Mouse (Mus musculus) liver, embryonic 11.5 days (tissue): ENCODE results near the gene Plpp6. TPM values are rescaled to one million over a fixed set of nuclear protein-coding genes. Genes with fewer than 3 reads are reported as not detected.
"Not testable (repeated sequence)": the region's sequence is repeated elsewhere in the genome, so short reads cannot be mapped to it uniquely, and the experiment has no call there.

ENCODE experiments used
- ATAC-seq: fragments of 200-750 bp; cut with Nextera tagmentation; replicated peaks from 2 replicates; pipeline ENCODE4 v1.8.0; 2017; ENCODE audit warnings: moderate number of reproducible peaks, mild to moderate bottlenecking, moderate TSS enrichment, moderate library complexity; ENCODE audit not compliant: low FRiP score
- DNase-seq: peaks from one replicate; pipeline ENCODE4 v3.0.0-alpha.2; 2017; ENCODE audit warnings: low spot score
- H3K27ac ChIP-seq: fragments of 300-500 bp; sonication (generic); 2 replicates; pipeline ENCODE4 v1.5.1; 2014; ENCODE audit warnings: mild to moderate bottlenecking, low read depth, low read length, control low read depth
- H3K27me3 ChIP-seq: fragments of 300-500 bp; sonication (generic); replicated peaks from 2 replicates; pipeline ENCODE4 v1.6.1; 2014; ENCODE audit warnings: low read length, mixed read lengths; ENCODE audit not compliant: control insufficient read depth, insufficient read depth
- H3K36me3 ChIP-seq: fragments of 300-500 bp; sonication (generic); 2 replicates; pipeline ENCODE4 v1.6.1; 2014; ENCODE audit warnings: mild to moderate bottlenecking, low read length, moderate library complexity, mixed read lengths; ENCODE audit not compliant: control insufficient read depth, insufficient read depth
- H3K4me1 ChIP-seq: fragments of 300-500 bp; sonication (generic); replicated peaks from 2 replicates; pipeline ENCODE4 v1.6.1; 2014; ENCODE audit warnings: low read length, mixed read lengths; ENCODE audit not compliant: control insufficient read depth, insufficient read depth
- H3K4me2 ChIP-seq: fragments of 300-500 bp; sonication (generic); 2 replicates; pipeline ENCODE4 v1.6.1; 2014; ENCODE audit warnings: mild to moderate bottlenecking, control low read depth, moderate library complexity
- H3K4me3 ChIP-seq: fragments of 300-500 bp; sonication (generic); 2 replicates; pipeline ENCODE4 v1.5.1; 2014; ENCODE audit warnings: low read depth, low read length, control low read depth
- H3K9ac ChIP-seq: fragments of 300-500 bp; sonication (generic); 2 replicates; pipeline ENCODE4 v1.6.1; 2014; ENCODE audit warnings: low read depth, low read length, control low read depth
- H3K9me3 ChIP-seq: fragments of 300-500 bp; sonication (generic); 2 replicates; pipeline ENCODE4 v1.6.1; 2016; ENCODE audit warnings: low read length, inconsistent platforms, mixed read lengths; ENCODE audit not compliant: control insufficient read depth
- WGBS: fragments of 180-500 bp; shearing (Covaris S2); extraction: QIAGEN DNeasy Blood & Tissue Kit; methylation state at CpG from one replicate; pipeline ENCODE4 v1.1.7; 2014; 5-methylcytosine and 5-hydroxymethylcytosine counted together
- polyA plus RNA-seq: library from polyadenylated mRNA; unstranded; fragments of >200 nt; fragmentation: Nextera tagmentation; extraction: Ambion mirVana; gene quantifications from 2 replicates; pipeline ENCODE4 v1.2.1, GENCODE M21; 2014

Plpp6 gene
- polyA plus RNA-seq, 1 experiment from 2014 or later: 5.0 TPM

DNA sequence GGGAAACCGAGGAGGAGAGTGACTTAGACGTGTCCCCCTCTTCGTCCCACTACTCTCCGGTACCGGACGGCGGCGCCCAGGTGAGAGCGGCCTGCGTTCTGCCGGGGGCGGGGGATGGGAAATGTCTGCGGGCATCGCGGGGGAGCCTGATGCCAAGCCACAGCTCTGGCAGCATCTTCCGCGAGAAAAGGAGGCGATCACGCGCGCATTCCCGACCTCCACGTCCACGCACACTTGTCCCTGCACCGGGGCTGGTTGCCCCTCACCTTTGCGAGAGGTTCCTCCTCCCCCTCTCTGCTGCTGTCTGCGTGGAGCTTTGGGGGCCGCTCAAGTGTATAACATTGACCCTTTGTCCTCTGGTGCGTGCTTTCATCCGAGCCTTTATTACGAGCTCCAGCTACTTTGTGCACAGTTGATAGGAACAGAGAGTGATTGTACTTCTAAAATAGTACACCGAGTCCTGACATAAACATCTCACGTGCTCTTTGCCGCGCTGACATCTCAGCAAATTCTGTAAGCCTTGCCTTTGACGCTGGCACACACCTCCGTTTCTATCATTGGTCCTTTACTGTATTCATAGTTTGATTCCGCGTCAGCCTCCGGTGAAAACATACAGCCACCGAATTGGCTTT, 27.0 kb downstream of the Plpp6 start:
- ATAC-seq (peak; percentile 37), DNase-seq (no peak)
- H3K9me3 ChIP-seq: no peaks in the 10 kb centered on the region
- peak overlapping the region; percentile 92 for H3K9ac ChIP-seq
- peak overlapping the region; percentile 80 for H3K27ac ChIP-seq
- no peaks in the 10 kb centered on the region for H3K27me3 ChIP-seq
- H3K36me3 ChIP-seq: peaks cover 10% of the 10 kb centered on the region; the same call in 1 of the 2 replicates
- WGBS: under 1% methylated on average over 38 of the region's 41 CpGs
- H3K4me1 ChIP-seq: peaks cover 12% of the 10 kb centered on the region
- peak overlapping the region; percentile 86 for H3K4me2 ChIP-seq
- peak overlapping the region; percentile 84 for H3K4me3 ChIP-seq

DNA sequence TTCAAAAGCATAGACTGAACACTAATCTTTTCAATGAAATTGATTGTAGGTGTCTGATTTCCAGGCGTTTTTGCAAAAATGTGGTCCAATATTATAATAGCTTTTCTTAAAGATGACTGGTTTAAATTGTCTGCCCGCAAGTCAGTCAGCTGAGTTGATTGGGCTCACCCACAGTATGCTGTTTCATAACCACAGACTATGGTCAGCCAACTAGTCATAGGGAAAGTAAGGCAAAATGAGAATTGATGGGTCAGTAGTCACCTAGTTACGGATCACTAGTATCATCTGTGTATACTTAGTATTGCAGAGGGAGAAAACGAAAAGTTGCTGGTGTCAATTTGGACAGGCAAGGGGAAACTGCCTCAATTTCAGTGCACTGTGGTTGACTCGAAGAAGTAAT, 27.6 kb downstream of the Plpp6 start:
- ATAC-seq: no peak
- Histone ChIP-seq H3K27me3 (no peaks in the 10 kb centered on the region), H3K27ac (0 out of 2 replicates have a peak overlapping the region, but pooled peaks have one; percentile 80), H3K9ac (peak overlapping the region; percentile 92), H3K4me2 (peak overlapping the region; percentile 86), H3K9me3 (no peaks in the 10 kb centered on the region), H3K4me1 (peaks cover 12% of the 10 kb centered on the region), H3K4me3 (peak overlapping the region; percentile 84), H3K36me3 (peaks cover 10% of the 10 kb centered on the region; the same call in 1 of the 2 replicates)
- no peak for DNase-seq
- WGBS: 60% methylated on average over 5 of the region's 5 CpGs

DNA sequence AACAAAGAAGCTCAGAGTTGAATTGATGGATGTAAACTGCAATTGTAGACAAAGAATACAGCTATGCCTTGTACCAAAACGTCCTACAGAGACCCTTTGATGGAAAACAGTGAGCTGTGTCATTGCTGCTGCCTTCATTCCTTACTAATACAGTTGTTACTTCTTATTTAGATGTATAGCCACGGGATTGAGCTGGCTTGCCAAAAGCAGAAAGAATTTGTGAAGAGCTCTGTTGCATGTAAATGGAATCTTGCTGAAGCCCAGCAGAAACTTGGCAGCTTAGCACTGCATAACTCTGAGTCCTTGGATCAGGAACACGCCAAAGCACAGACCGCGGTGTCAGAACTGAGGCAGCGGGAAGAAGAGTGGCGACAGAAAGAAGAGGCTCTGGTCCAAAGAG, 31.1 kb downstream of the Plpp6 start:
- 89% methylated on average over 7 of the region's 7 CpGs for WGBS
- Histone ChIP-seq H3K4me1 (peaks cover 9% of the 10 kb centered on the region), H3K27ac (no peak overlapping the region), H3K36me3 (peaks cover 14% of the 10 kb centered on the region), H3K4me2 (no peak overlapping the region), H3K4me3 (no peak overlapping the region), H3K9ac (no peak overlapping the region), H3K27me3 (no peaks in the 10 kb centered on the region), H3K9me3 (no peaks in the 10 kb centered on the region)
- no peak for DNase-seq
- no peak for ATAC-seq

DNA sequence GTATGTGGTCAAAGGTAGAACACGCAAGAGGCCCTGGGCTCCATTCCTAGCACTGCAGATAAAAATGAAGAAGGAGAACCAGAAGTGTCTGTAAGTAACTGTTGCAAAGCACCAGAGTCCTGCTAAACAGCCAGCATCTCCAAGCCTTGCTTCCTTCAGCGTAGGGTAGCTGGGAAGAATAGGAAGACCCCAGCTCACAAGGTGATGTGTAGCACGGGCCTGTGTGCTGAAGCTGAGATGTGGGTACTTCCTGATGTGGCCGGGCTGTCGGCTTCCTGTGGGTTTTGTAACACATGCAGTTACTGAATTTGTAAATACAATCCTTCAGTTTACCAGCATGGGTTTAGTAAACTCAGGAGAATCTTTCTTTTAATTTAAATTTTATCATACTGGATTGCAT, 31.6 kb downstream of the Plpp6 start:
- peaks cover 17% of the 10 kb centered on the region for H3K36me3 ChIP-seq
- no peak overlapping the region for H3K4me2 ChIP-seq
- ATAC-seq: no peak
- no peaks in the 10 kb centered on the region for H3K27me3 ChIP-seq
- 69% methylated on average over 5 of the region's 5 CpGs for WGBS
- no peak overlapping the region for H3K27ac ChIP-seq
- H3K9ac ChIP-seq: no peak overlapping the region
- peaks cover 9% of the 10 kb centered on the region for H3K4me1 ChIP-seq
- no peak overlapping the region for H3K4me3 ChIP-seq
- no peaks in the 10 kb centered on the region for H3K9me3 ChIP-seq
- no peak for DNase-seq

DNA sequence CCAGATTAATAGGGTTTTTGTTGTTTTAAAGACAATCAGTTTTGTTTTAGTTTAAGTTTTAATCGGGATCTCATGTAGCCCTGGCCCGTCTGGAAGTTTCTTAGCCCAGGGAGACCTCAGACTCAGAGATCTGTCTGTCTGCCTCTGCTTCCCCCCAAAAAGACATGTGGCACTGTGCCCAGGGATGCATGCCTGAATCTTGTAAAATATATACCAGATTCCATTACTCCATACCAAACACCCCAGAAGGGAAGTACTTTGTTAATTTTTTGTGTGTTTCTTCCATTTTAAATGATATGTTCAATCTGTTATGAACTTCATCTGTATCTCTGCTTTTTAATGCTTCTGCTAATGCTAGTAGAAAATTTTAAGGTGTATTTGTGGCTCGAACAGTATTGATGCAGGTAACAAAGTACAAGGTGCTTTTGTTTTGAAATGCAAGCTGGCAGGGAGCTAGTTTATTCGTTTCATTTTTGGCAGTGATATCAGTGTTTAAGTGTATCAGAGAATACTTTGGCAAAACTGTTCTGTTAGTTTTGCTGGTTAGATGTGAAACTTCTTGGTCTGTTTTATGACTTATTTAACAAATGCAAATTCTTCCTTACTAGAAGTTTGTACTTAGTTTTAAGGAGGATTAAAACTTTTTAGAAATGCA, 34.4 kb downstream of the Plpp6 start:
- H3K4me2 ChIP-seq: no peak overlapping the region
- H3K9ac ChIP-seq: no peak overlapping the region
- no peaks in the 10 kb centered on the region for H3K27me3 ChIP-seq
- DNase-seq (no peak), ATAC-seq (no peak)
- H3K4me1 ChIP-seq: no peaks in the 10 kb centered on the region
- no peak overlapping the region for H3K4me3 ChIP-seq
- H3K27ac ChIP-seq: no peak overlapping the region
- peaks cover 19% of the 10 kb centered on the region for H3K36me3 ChIP-seq
- WGBS: 91% methylated on average over 4 of the region's 4 CpGs
- H3K9me3 ChIP-seq: no peaks in the 10 kb centered on the region

DNA sequence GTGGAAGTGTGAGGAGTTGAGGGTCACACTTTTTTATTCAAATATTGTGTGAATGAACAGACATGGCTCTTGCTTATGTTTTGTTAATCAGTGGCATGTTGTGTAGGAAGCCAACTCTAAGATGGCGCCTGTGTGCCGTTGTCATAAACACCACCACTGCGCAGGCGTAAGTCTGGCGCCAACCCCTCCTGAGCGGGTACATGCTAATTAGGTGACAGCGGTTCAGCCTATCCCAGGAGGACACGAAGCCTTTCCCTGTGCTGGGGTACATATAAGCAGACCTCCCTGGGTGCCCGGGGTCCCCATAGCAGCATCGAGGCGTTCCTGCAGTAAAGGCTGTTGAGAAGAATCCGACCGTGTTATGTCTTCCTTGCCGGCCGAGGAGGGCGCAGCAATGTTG, 36.6 kb downstream of the Plpp6 start:
- H3K4me1 ChIP-seq, ATAC-seq, H3K9me3 ChIP-seq, H3K4me3 ChIP-seq, H3K27ac ChIP-seq, H3K4me2 ChIP-seq, H3K9ac ChIP-seq, H3K27me3 ChIP-seq, DNase-seq: not testable (repeated sequence)
- WGBS: 96% methylated on average over 16 of the region's 16 CpGs
- H3K36me3 ChIP-seq: peaks cover 10% of the 10 kb centered on the region

DNA sequence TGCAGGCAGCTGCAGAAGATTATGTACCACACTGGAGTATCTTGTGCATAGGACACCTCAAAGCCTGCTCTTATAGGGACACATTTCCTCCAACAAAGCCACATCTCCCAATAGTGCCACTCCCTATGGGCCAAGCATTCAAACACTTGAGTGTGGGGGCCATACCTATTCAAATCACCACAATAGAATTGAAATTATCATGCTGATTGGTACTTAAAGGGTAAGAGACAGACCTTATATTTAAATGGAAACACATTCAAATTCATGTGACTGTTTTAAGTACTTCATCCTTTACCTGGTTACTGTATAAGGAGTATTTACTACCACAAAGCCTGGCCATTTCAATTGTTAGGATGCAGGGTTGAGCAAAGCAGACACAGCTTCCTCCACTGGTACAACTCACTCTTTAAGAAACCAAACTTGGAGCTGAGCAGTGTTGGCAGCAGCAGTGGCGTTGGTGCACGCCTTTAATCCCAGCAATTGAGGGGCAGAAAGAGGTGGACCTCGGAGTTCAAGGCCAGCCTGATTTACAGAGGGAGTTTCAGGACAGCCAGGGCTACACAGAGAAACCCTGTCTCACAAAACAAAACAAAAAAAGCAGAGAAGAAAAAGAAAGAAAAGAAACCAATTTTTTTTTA, 44.4 kb downstream of the Plpp6 start:
- Histone ChIP-seq H3K4me2 (no peak overlapping the region), H3K4me3 (no peak overlapping the region), H3K9me3 (no peaks in the 10 kb centered on the region), H3K27ac (no peak overlapping the region), H3K27me3 (no peaks in the 10 kb centered on the region), H3K4me1 (no peaks in the 10 kb centered on the region), H3K36me3 (peaks cover 18% of the 10 kb centered on the region), H3K9ac (no peak overlapping the region)
- no peak for ATAC-seq
- 89% methylated on average over 3 of the region's 3 CpGs for WGBS
- DNase-seq: no peak

DNA sequence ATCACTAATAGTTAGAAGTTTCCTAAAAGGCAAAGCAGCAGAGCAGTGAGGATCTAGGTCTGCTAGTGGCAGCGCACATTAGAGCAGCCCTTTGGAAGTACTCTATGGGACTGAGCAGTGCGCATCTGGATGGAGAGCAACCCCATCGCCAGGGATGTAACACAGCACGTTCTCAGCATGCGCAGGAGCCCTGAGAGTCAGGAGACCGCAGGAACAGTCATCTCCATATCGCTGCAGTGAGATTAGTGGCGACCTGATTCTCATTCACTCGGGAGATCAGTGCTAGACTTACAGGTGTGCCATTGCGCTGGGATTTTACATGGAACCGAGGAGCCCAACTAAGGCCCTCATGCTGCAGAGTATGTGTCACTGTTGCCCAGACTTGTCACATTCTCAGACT, 45.3 kb downstream of the Plpp6 start:
- Histone ChIP-seq H3K4me3 (no peak overlapping the region), H3K4me2 (no peak overlapping the region), H3K4me1 (no peaks in the 10 kb centered on the region), H3K9me3 (no peaks in the 10 kb centered on the region), H3K36me3 (peaks cover 22% of the 10 kb centered on the region), H3K27me3 (no peaks in the 10 kb centered on the region), H3K27ac (no peak overlapping the region), H3K9ac (no peak overlapping the region)
- no peak for ATAC-seq
- 92% methylated on average over 11 of the region's 11 CpGs for WGBS
- no peak for DNase-seq
